Mouse (Mus musculus) intestine, embryonic 16.5 days (tissue): ENCODE results near the gene Gfy. TPM values are rescaled to one million over a fixed set of nuclear protein-coding genes. Genes with fewer than 3 reads are reported as not detected.
A peak's percentile ranks its signal among the peaks of the same experiment; 100 is the strongest.

Experiments
- ATAC-seq: fragments of 200-750 bp; cut with Nextera tagmentation; 2 replicates; pipeline ENCODE4 v1.8.0; 2017; ENCODE audit warnings: moderate TSS enrichment, moderate library complexity
- H3K27ac ChIP-seq: fragments of 300-500 bp; sonication (generic); 2 replicates; pipeline ENCODE4 v1.5.1; 2014; ENCODE audit warnings: mild to moderate bottlenecking, low read length
- H3K27me3 ChIP-seq: fragments of 300-500 bp; sonication (generic); replicated peaks from 2 replicates; pipeline ENCODE4 v1.6.1; 2014; ENCODE audit warnings: low read length, control low read depth, mixed read lengths; ENCODE audit not compliant: control insufficient read depth, insufficient read depth
- H3K36me3 ChIP-seq: fragments of 300-500 bp; sonication (generic); 2 replicates; pipeline ENCODE4 v1.6.1; 2014; ENCODE audit warnings: low read length, control low read depth; ENCODE audit not compliant: control insufficient read depth, insufficient read depth
- H3K4me1 ChIP-seq: fragments of 300-500 bp; sonication (generic); 2 replicates; pipeline ENCODE4 v1.6.1; 2014; ENCODE audit warnings: low read length, control low read depth, mixed read lengths; ENCODE audit not compliant: control insufficient read depth, insufficient read depth
- H3K4me2 ChIP-seq: fragments of 300-500 bp; sonication (generic); 2 replicates; pipeline ENCODE4 v1.6.1; 2014; ENCODE audit warnings: low read depth, low read length, control low read depth
- H3K4me3 ChIP-seq: fragments of 300-500 bp; sonication (generic); 2 replicates; pipeline ENCODE4 v1.5.1; 2014; ENCODE audit warnings: mild to moderate bottlenecking, low read length
- H3K9ac ChIP-seq: fragments of 300-500 bp; sonication (generic); 2 replicates; pipeline ENCODE4 v1.6.1; 2014; ENCODE audit warnings: low read depth, low read length
- H3K9me3 ChIP-seq: fragments of 300-500 bp; sonication (generic); 2 replicates; pipeline ENCODE4 v1.6.1; 2016; ENCODE audit warnings: low read length, control low read depth; ENCODE audit not compliant: control insufficient read depth
- WGBS: fragments of 180-500 bp; shearing (Covaris S2); extraction: QIAGEN DNeasy Blood & Tissue Kit; methylation state at CpG from one replicate; pipeline ENCODE4 v1.1.7; 2014; 5-methylcytosine and 5-hydroxymethylcytosine counted together
- polyA plus RNA-seq: library from polyadenylated mRNA; unstranded; fragments of >200 nt; fragmentation: Nextera tagmentation; extraction: Ambion mirVana; gene quantifications from 2 replicates; pipeline ENCODE4 v1.2.1, GENCODE M21; 2015

Gfy gene
- polyA plus RNA-seq, 1 experiment from 2014 or later: not detected

GRCm38 (mm10) chr7:45149545-45149944 is 29.8 kb downstream of the Gfy start:
- no peaks in the 10 kb centered on the region for H3K27me3 ChIP-seq
- H3K36me3 ChIP-seq: peaks cover 6% of the 10 kb centered on the region; the same call in 1 of the 2 replicates
- H3K4me3 ChIP-seq: no peak overlapping the region
- 67% methylated on average over 6 of the region's 6 CpGs for WGBS
- no peak for ATAC-seq
- H3K27ac ChIP-seq: peak overlapping the region; percentile 52; the same call in 1 of the 2 replicates
- H3K4me1 ChIP-seq: peaks cover 27% of the 10 kb centered on the region; the same call in 1 of the 2 replicates
- H3K9ac ChIP-seq: no peak overlapping the region
- H3K9me3 ChIP-seq: no peaks in the 10 kb centered on the region
- no peak overlapping the region for H3K4me2 ChIP-seq

GRCm38 (mm10) chr7:45148534-45149098 is 30.8 kb downstream of the Gfy start:
- 53% methylated on average over 4 of the region's 4 CpGs for WGBS
- Histone ChIP-seq H3K9ac (peak overlapping the region; percentile 12; the same call in 1 of the 2 replicates), H3K27ac (peak overlapping the region; percentile 8), H3K36me3 (peaks cover 11% of the 10 kb centered on the region; the same call in 1 of the 2 replicates), H3K4me1 (peaks cover 26% of the 10 kb centered on the region; the same call in 1 of the 2 replicates), H3K9me3 (no peaks in the 10 kb centered on the region), H3K27me3 (no peaks in the 10 kb centered on the region), H3K4me2 (no peak overlapping the region), H3K4me3 (no peak overlapping the region)
- ATAC-seq: no peak

GRCm38 (mm10) chr7:45147899-45148298 is 31.5 kb downstream of the Gfy start:
- no peaks in the 10 kb centered on the region for H3K9me3 ChIP-seq
- H3K36me3 ChIP-seq: peaks cover 15% of the 10 kb centered on the region; the same call in 1 of the 2 replicates
- no peak overlapping the region for H3K27ac ChIP-seq
- H3K4me2 ChIP-seq: no peak overlapping the region
- no peaks in the 10 kb centered on the region for H3K27me3 ChIP-seq
- ATAC-seq: no peak
- peaks cover 21% of the 10 kb centered on the region; the same call in 1 of the 2 replicates for H3K4me1 ChIP-seq
- H3K4me3 ChIP-seq: no peak overlapping the region
- no peak overlapping the region for H3K9ac ChIP-seq
- WGBS: 72% methylated on average over 11 of the region's 11 CpGs

- Histone ChIP-seq H3K27ac (no peak overlapping the region), H3K36me3 (peaks cover 16% of the 10 kb centered on the region; the same call in 1 of the 2 replicates), H3K4me1 (peaks cover 21% of the 10 kb centered on the region; the same call in 1 of the 2 replicates), H3K9me3 (no peaks in the 10 kb centered on the region), H3K9ac (no peak overlapping the region), H3K4me2 (no peak overlapping the region), H3K27me3 (no peaks in the 10 kb centered on the region), H3K4me3 (no peak overlapping the region)
- ATAC-seq: no peak
- WGBS: 95% methylated on average over 11 of the region's 11 CpGs
These were observed 32.1 kb downstream of the Gfy start for GRCm38 (mm10) chr7:45147267-45147666.

- H3K27ac ChIP-seq: no peak overlapping the region
- H3K4me3 ChIP-seq: no peak overlapping the region
- no peak overlapping the region for H3K4me2 ChIP-seq
- no peaks in the 10 kb centered on the region for H3K27me3 ChIP-seq
- no peaks in the 10 kb centered on the region for H3K9me3 ChIP-seq
- WGBS: 95% methylated on average over 8 of the region's 8 CpGs
- peaks cover 16% of the 10 kb centered on the region for H3K36me3 ChIP-seq
- H3K9ac ChIP-seq: no peak overlapping the region
- ATAC-seq: no peak
- H3K4me1 ChIP-seq: peaks cover 18% of the 10 kb centered on the region; the same call in 1 of the 2 replicates
These were observed 33.9 kb downstream of the Gfy start for GRCm38 (mm10) chr7:45145460-45145859.

GRCm38 (mm10) chr7:45144368-45145174 is 34.8 kb downstream of the Gfy start:
- Histone ChIP-seq H3K36me3 (peaks cover 16% of the 10 kb centered on the region), H3K27me3 (no peaks in the 10 kb centered on the region), H3K9ac (no peak overlapping the region), H3K4me2 (no peak overlapping the region), H3K9me3 (no peaks in the 10 kb centered on the region), H3K27ac (no peak overlapping the region), H3K4me1 (peaks cover 13% of the 10 kb centered on the region; the same call in 1 of the 2 replicates), H3K4me3 (no peak overlapping the region)
- 88% methylated on average over 13 of the region's 13 CpGs for WGBS
- no peak for ATAC-seq

- Histone ChIP-seq H3K9me3 (no peaks in the 10 kb centered on the region), H3K27me3 (no peaks in the 10 kb centered on the region), H3K4me2 (no peak overlapping the region), H3K9ac (no peak overlapping the region), H3K4me1 (no peaks in the 10 kb centered on the region), H3K27ac (no peak overlapping the region), H3K36me3 (peaks cover 16% of the 10 kb centered on the region), H3K4me3 (no peak overlapping the region)
- WGBS: 87% methylated on average over 5 of the region's 5 CpGs
- ATAC-seq: no peak
These were observed 37.5 kb downstream of the Gfy start for GRCm38 (mm10) chr7:45141914-45142313.

- Histone ChIP-seq H3K4me3 (no peak overlapping the region), H3K27me3 (no peaks in the 10 kb centered on the region), H3K36me3 (peaks cover 16% of the 10 kb centered on the region), H3K9ac (no peak overlapping the region), H3K27ac (no peak overlapping the region), H3K4me2 (no peak overlapping the region), H3K4me1 (no peaks in the 10 kb centered on the region), H3K9me3 (no peaks in the 10 kb centered on the region)
- 85% methylated on average over 3 of the region's 3 CpGs for WGBS
- no peak for ATAC-seq
These were observed 38.0 kb downstream of the Gfy start for GRCm38 (mm10) chr7:45141319-45141718.

- Histone ChIP-seq H3K9me3 (no peaks in the 10 kb centered on the region), H3K9ac (no peak overlapping the region)
- no peak for ATAC-seq
These were observed 39.3 kb downstream of the Gfy start for GRCm38 (mm10) chr7:45139904-45140723.

More at GRCm38 (mm10) chr7:45139904-45140723, 39.3 kb downstream of the Gfy start:
- no peak overlapping the region for H3K4me2 ChIP-seq
- H3K27me3 ChIP-seq: no peaks in the 10 kb centered on the region
- H3K4me3 ChIP-seq: no peak overlapping the region
- WGBS: 70% methylated on average over 8 of the region's 8 CpGs
- peaks cover 14% of the 10 kb centered on the region for H3K36me3 ChIP-seq
- no peaks in the 10 kb centered on the region; the same call in 1 of the 2 replicates for H3K4me1 ChIP-seq
- no peak overlapping the region for H3K27ac ChIP-seq
